Mouse (Mus musculus): ENCODE measurements at regions not wholly inside any gene's neighbourhood (a gene's known extent, or its start where the extent isn't known, plus 50 kb on each side); places are given as distances from the start of the nearest gene placed in this dataset.
"Not testable (repeated sequence)": the region's sequence is repeated elsewhere in the genome, so short reads cannot be mapped to it uniquely, and the experiment has no call there.

DNA sequence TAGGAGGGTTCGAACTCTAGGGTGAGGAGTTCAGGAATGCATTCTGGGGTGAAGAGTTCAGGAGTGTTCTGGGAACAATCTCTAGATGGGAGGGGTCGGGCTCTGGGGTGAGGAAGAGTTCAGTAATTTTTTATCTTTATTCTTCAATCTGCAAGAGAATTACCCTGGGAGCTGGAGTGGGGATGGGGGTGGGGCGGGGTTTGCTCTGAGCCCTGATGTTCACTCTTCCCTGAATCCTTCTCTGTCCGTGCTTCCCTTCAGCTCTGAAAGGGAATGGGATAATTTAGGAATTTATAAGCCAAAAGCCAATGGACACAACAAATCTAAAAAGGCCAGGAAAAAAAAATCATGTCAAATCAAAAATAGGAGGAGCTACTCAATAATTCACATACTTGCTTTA, 122.8 kb upstream of the Trim24 start:
- TF ChIP-seq CTCF (IDR thresholded peaks at IDR 0.05; ENCODE audit: extremely low read depth, insufficient read length, insufficient replicate concordance, low read depth, low read length); POLR2A (IDR thresholded peaks at IDR 0.05; ENCODE audit: low read depth, low read length): not testable (repeated sequence)

All from small intestine, adult 2 months (tissue).